Mouse (Mus musculus): ENCODE measurements around the gene Lypd5.

Gene Lypd5

GRCm38 (mm10) chr7:24372300-24372699 lies 23.3 kb downstream of the Lypd5 start:
- TF ChIP-seq CTCF (conservative IDR thresholded peaks at IDR 0.05; ENCODE audit: low read length) (no peak), POU5F1 (IDR thresholded peaks at IDR 0.05; ENCODE audit: borderline replicate concordance, low read length) (no peak), NANOG (IDR thresholded peaks at IDR 0.05; ENCODE audit: borderline replicate concordance, low read length) (no peak)
- Histone ChIP-seq H3K4me3 (replicated peaks; ENCODE audit: low read length) (no peak overlapping the region), H3K4me1 (replicated peaks; ENCODE audit: low read depth, low read length) (peaks cover 43% of the 10 kb centered on the region), H3K9me3 (ENCODE audit: low read length) (no peaks in the 10 kb centered on the region), H3K27me3 (ENCODE audit: insufficient read depth, low read length) (peaks cover 50% of the 10 kb centered on the region), H3K36me3 (ENCODE audit: insufficient read depth, low read length) (no peaks in the 10 kb centered on the region)

GRCm38 (mm10) chr7:24372786-24373185 lies 23.8 kb downstream of the Lypd5 start:
- TF ChIP-seq NANOG (IDR thresholded peaks at IDR 0.05; ENCODE audit: borderline replicate concordance, low read length), result no peak
- no peak for TF ChIP-seq CTCF (conservative IDR thresholded peaks at IDR 0.05; ENCODE audit: low read length)
- TF ChIP-seq POU5F1 (IDR thresholded peaks at IDR 0.05; ENCODE audit: borderline replicate concordance, low read length), result no peak
- H3K4me1 ChIP-seq (replicated peaks; ENCODE audit: low read depth, low read length), result peaks cover 47% of the 10 kb centered on the region
- no peaks in the 10 kb centered on the region for H3K36me3 ChIP-seq (ENCODE audit: insufficient read depth, low read length)
- no peaks in the 10 kb centered on the region for H3K9me3 ChIP-seq (ENCODE audit: low read length)
- H3K27me3 ChIP-seq (ENCODE audit: insufficient read depth, low read length), result peaks cover 54% of the 10 kb centered on the region
- no peak overlapping the region for H3K4me3 ChIP-seq (replicated peaks; ENCODE audit: low read length)

- peaks cover 47% of the 10 kb centered on the region for H3K4me1 ChIP-seq (replicated peaks; ENCODE audit: low read depth, low read length)
- H3K9me3 ChIP-seq (ENCODE audit: low read length), result no peaks in the 10 kb centered on the region
- no peaks in the 10 kb centered on the region for H3K36me3 ChIP-seq (ENCODE audit: insufficient read depth, low read length)
- no peak overlapping the region for H3K4me3 ChIP-seq (replicated peaks; ENCODE audit: low read length)
- H3K27me3 ChIP-seq (ENCODE audit: insufficient read depth, low read length), result peaks cover 61% of the 10 kb centered on the region
- TF ChIP-seq CTCF (conservative IDR thresholded peaks at IDR 0.05; ENCODE audit: low read length) (no peak), NANOG (IDR thresholded peaks at IDR 0.05; ENCODE audit: borderline replicate concordance, low read length) (no peak), POU5F1 (IDR thresholded peaks at IDR 0.05; ENCODE audit: borderline replicate concordance, low read length) (no peak)
Measured at GRCm38 (mm10) chr7:24373538-24374379, 24.8 kb downstream of the Lypd5 start.

GRCm38 (mm10) chr7:24376456-24376855 lies 27.5 kb downstream of the Lypd5 start:
- peak overlapping the region; percentile 79 for H3K4me3 ChIP-seq (replicated peaks; ENCODE audit: low read length)
- no peaks in the 10 kb centered on the region for H3K9me3 ChIP-seq (ENCODE audit: low read length)
- TF ChIP-seq NANOG (IDR thresholded peaks at IDR 0.05; ENCODE audit: borderline replicate concordance, low read length), result no peak
- no peak for TF ChIP-seq CTCF (conservative IDR thresholded peaks at IDR 0.05; ENCODE audit: low read length)
- no peak for TF ChIP-seq POU5F1 (IDR thresholded peaks at IDR 0.05; ENCODE audit: borderline replicate concordance, low read length)
- H3K36me3 ChIP-seq (ENCODE audit: insufficient read depth, low read length), result no peaks in the 10 kb centered on the region
- peaks cover 63% of the 10 kb centered on the region for H3K27me3 ChIP-seq (ENCODE audit: insufficient read depth, low read length)
- H3K4me1 ChIP-seq (replicated peaks; ENCODE audit: low read depth, low read length), result peaks cover 44% of the 10 kb centered on the region

- Histone ChIP-seq H3K9me3 (ENCODE audit: low read length) (no peaks in the 10 kb centered on the region), H3K4me1 (replicated peaks; ENCODE audit: low read depth, low read length) (peaks cover 43% of the 10 kb centered on the region), H3K36me3 (ENCODE audit: insufficient read depth, low read length) (no peaks in the 10 kb centered on the region), H3K27me3 (ENCODE audit: insufficient read depth, low read length) (peaks cover 66% of the 10 kb centered on the region), H3K4me3 (replicated peaks; ENCODE audit: low read length) (peak overlapping the region; percentile 79)
- TF ChIP-seq POU5F1 (IDR thresholded peaks at IDR 0.05; ENCODE audit: borderline replicate concordance, low read length), result no peak
- no peak for TF ChIP-seq NANOG (IDR thresholded peaks at IDR 0.05; ENCODE audit: borderline replicate concordance, low read length)
- TF ChIP-seq CTCF (conservative IDR thresholded peaks at IDR 0.05; ENCODE audit: low read length), result no peak
Measured at GRCm38 (mm10) chr7:24377091-24377865, 28.3 kb downstream of the Lypd5 start.

- Histone ChIP-seq H3K4me3 (replicated peaks; ENCODE audit: low read length) (no peak overlapping the region), H3K36me3 (ENCODE audit: insufficient read depth, low read length) (no peaks in the 10 kb centered on the region), H3K4me1 (replicated peaks; ENCODE audit: low read depth, low read length) (peaks cover 40% of the 10 kb centered on the region), H3K9me3 (ENCODE audit: low read length) (no peaks in the 10 kb centered on the region), H3K27me3 (ENCODE audit: insufficient read depth, low read length) (peaks cover 63% of the 10 kb centered on the region)
- TF ChIP-seq CTCF (conservative IDR thresholded peaks at IDR 0.05; ENCODE audit: low read length), result no peak
- TF ChIP-seq POU5F1 (IDR thresholded peaks at IDR 0.05; ENCODE audit: borderline replicate concordance, low read length), result no peak
- no peak for TF ChIP-seq NANOG (IDR thresholded peaks at IDR 0.05; ENCODE audit: borderline replicate concordance, low read length)
Measured at GRCm38 (mm10) chr7:24378049-24378701, 29.2 kb downstream of the Lypd5 start.

GRCm38 (mm10) chr7:24379934-24380333 lies 30.9 kb downstream of the Lypd5 start:
- no peak overlapping the region for H3K4me3 ChIP-seq (replicated peaks; ENCODE audit: low read length)
- TF ChIP-seq CTCF (conservative IDR thresholded peaks at IDR 0.05; ENCODE audit: low read length) (no peak), POU5F1 (IDR thresholded peaks at IDR 0.05; ENCODE audit: borderline replicate concordance, low read length) (no peak), NANOG (IDR thresholded peaks at IDR 0.05; ENCODE audit: borderline replicate concordance, low read length) (no peak)
- H3K4me1 ChIP-seq (replicated peaks; ENCODE audit: low read depth, low read length), result peaks cover 43% of the 10 kb centered on the region
- H3K27me3 ChIP-seq (ENCODE audit: insufficient read depth, low read length), result peaks cover 68% of the 10 kb centered on the region
- H3K9me3 ChIP-seq (ENCODE audit: low read length), result no peaks in the 10 kb centered on the region
- H3K36me3 ChIP-seq (ENCODE audit: insufficient read depth, low read length), result no peaks in the 10 kb centered on the region

GRCm38 (mm10) chr7:24380370-24380769 lies 31.4 kb downstream of the Lypd5 start:
- H3K4me3 ChIP-seq (replicated peaks; ENCODE audit: low read length), result no peak overlapping the region
- H3K9me3 ChIP-seq (ENCODE audit: low read length), result no peaks in the 10 kb centered on the region
- TF ChIP-seq NANOG (IDR thresholded peaks at IDR 0.05; ENCODE audit: borderline replicate concordance, low read length), result no peak
- no peak for TF ChIP-seq POU5F1 (IDR thresholded peaks at IDR 0.05; ENCODE audit: borderline replicate concordance, low read length)
- no peak for TF ChIP-seq CTCF (conservative IDR thresholded peaks at IDR 0.05; ENCODE audit: low read length)

More at GRCm38 (mm10) chr7:24380370-24380769, 31.4 kb downstream of the Lypd5 start:
- peaks cover 43% of the 10 kb centered on the region for H3K4me1 ChIP-seq (replicated peaks; ENCODE audit: low read depth, low read length)
- no peaks in the 10 kb centered on the region for H3K36me3 ChIP-seq (ENCODE audit: insufficient read depth, low read length)
- H3K27me3 ChIP-seq (ENCODE audit: insufficient read depth, low read length), result peaks cover 68% of the 10 kb centered on the region
